Mouse (Mus musculus): Measurements from ENCODE around the gene Klf3. TPM values are rescaled to one million over a fixed set of nuclear protein-coding genes. Genes with fewer than 3 reads are reported as not detected.
"Not testable (repeated sequence)": the region's sequence is repeated elsewhere in the genome, so short reads cannot be mapped to it uniquely, and the experiment has no call there.

Klf3 gene
- polyA plus RNA-seq, 1 experiment from 2014 or later: 63.7 TPM

GRCm38 (mm10) chr5:64876086-64876830, 73.1 kb downstream of the Klf3 start:
- Histone ChIP-seq H3K9ac (ENCODE audit: low read length) (no peak overlapping the region), H3K4me2 (ENCODE audit: low read depth, low read length) (no peak overlapping the region), H3K27ac (ENCODE audit: low read length) (peak overlapping the region; percentile 49), H3K36me3 (ENCODE audit: control insufficient read depth, insufficient read depth, low read length) (no peaks in the 10 kb centered on the region), H3K27me3 (ENCODE audit: control insufficient read depth, insufficient read depth, low read length) (no peaks in the 10 kb centered on the region), H3K9me3 (replicated peaks; ENCODE audit: control insufficient read depth, low read length) (peaks cover 9% of the 10 kb centered on the region; the same call in 1 of the 2 replicates), H3K4me1 (ENCODE audit: control insufficient read depth, insufficient read depth, low read length) (peaks cover 29% of the 10 kb centered on the region), H3K4me3 (replicated peaks; ENCODE audit: low read length) (no peak overlapping the region)
- ATAC-seq (ENCODE audit: insufficient read depth, low FRiP score): peak; percentile 40; the same call in 1 of the 2 replicates
- 62% methylated on average over 12 of the region's 12 CpGs for WGBS

- ATAC-seq (ENCODE audit: insufficient read depth, low FRiP score): no peak
- Histone ChIP-seq H3K27ac (ENCODE audit: low read length) (peak overlapping the region; percentile 49), H3K36me3 (ENCODE audit: control insufficient read depth, insufficient read depth, low read length) (no peaks in the 10 kb centered on the region), H3K9ac (ENCODE audit: low read length) (no peak overlapping the region), H3K4me3 (replicated peaks; ENCODE audit: low read length) (no peak overlapping the region), H3K4me2 (ENCODE audit: low read depth, low read length) (no peak overlapping the region), H3K4me1 (ENCODE audit: control insufficient read depth, insufficient read depth, low read length) (peaks cover 29% of the 10 kb centered on the region), H3K9me3 (replicated peaks; ENCODE audit: control insufficient read depth, low read length) (peaks cover 9% of the 10 kb centered on the region; the same call in 1 of the 2 replicates), H3K27me3 (ENCODE audit: control insufficient read depth, insufficient read depth, low read length) (no peaks in the 10 kb centered on the region)
- 41% methylated on average over 15 of the region's 15 CpGs for WGBS
Measured at GRCm38 (mm10) chr5:64877235-64878026, 74.2 kb downstream of the Klf3 start.

- H3K27me3 ChIP-seq (ENCODE audit: control insufficient read depth, insufficient read depth, low read length): no peaks in the 10 kb centered on the region
- H3K4me2 ChIP-seq (ENCODE audit: low read depth, low read length): no peak overlapping the region
- H3K9me3 ChIP-seq (replicated peaks; ENCODE audit: control insufficient read depth, low read length): peaks cover 9% of the 10 kb centered on the region; the same call in 1 of the 2 replicates
- WGBS: 19% methylated on average over 4 of the region's 4 CpGs
- H3K36me3 ChIP-seq (ENCODE audit: control insufficient read depth, insufficient read depth, low read length): no peaks in the 10 kb centered on the region
- peaks cover 29% of the 10 kb centered on the region for H3K4me1 ChIP-seq (ENCODE audit: control insufficient read depth, insufficient read depth, low read length)
- ATAC-seq (ENCODE audit: insufficient read depth, low FRiP score): peak; percentile 86
- H3K27ac ChIP-seq (ENCODE audit: low read length): peak overlapping the region; percentile 49
- no peak overlapping the region for H3K4me3 ChIP-seq (replicated peaks; ENCODE audit: low read length)
- H3K9ac ChIP-seq (ENCODE audit: low read length): no peak overlapping the region
Measured at GRCm38 (mm10) chr5:64878027-64878425, 74.8 kb downstream of the Klf3 start.

DNA sequence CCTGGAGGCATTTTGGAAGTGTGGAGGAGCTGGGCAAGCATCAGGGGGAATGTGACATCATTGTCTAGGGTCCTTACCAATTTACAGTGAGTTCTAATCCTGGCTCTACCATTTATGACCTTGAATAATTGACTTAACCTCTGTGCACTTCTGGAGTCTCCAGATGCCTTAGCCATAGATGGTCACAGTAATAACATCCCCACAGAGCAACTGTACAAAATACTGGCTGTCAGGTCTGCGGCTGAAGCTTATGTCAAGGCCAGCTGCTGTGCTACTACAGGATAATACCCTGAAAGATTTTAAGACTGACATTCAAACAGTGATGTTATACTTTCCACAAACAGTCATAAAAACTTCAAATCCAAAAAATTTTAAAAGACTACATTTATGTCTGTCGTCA, 75.3 kb downstream of the Klf3 start:
- WGBS: 54% methylated on average over 2 of the region's 2 CpGs
- ATAC-seq (ENCODE audit: insufficient read depth, low FRiP score): peak; percentile 4; the same call in 1 of the 2 replicates

GRCm38 (mm10) chr5:64879241-64879640, 76.1 kb downstream of the Klf3 start:
- Histone ChIP-seq H3K4me1 (ENCODE audit: control insufficient read depth, insufficient read depth, low read length) (peaks cover 36% of the 10 kb centered on the region), H3K9me3 (replicated peaks; ENCODE audit: control insufficient read depth, low read length) (peaks cover 5% of the 10 kb centered on the region; the same call in 1 of the 2 replicates), H3K4me2 (ENCODE audit: low read depth, low read length) (no peak overlapping the region), H3K27ac (ENCODE audit: low read length) (peak overlapping the region; percentile 41; the same call in 1 of the 2 replicates), H3K36me3 (ENCODE audit: control insufficient read depth, insufficient read depth, low read length) (no peaks in the 10 kb centered on the region), H3K4me3 (replicated peaks; ENCODE audit: low read length) (no peak overlapping the region), H3K27me3 (ENCODE audit: control insufficient read depth, insufficient read depth, low read length) (no peaks in the 10 kb centered on the region), H3K9ac (ENCODE audit: low read length) (no peak overlapping the region)
- WGBS: 57% methylated on average over 3 of the region's 3 CpGs
- no peak for ATAC-seq (ENCODE audit: insufficient read depth, low FRiP score)

More for the DNA sequence above, 75.3 kb downstream of the Klf3 start:
- no peak overlapping the region for H3K4me2 ChIP-seq (ENCODE audit: low read depth, low read length)
- H3K9ac ChIP-seq (ENCODE audit: low read length): no peak overlapping the region
- no peaks in the 10 kb centered on the region for H3K27me3 ChIP-seq (ENCODE audit: control insufficient read depth, insufficient read depth, low read length)
- H3K27ac ChIP-seq (ENCODE audit: low read length): peak overlapping the region; percentile 49
- no peaks in the 10 kb centered on the region for H3K36me3 ChIP-seq (ENCODE audit: control insufficient read depth, insufficient read depth, low read length)
- H3K4me1 ChIP-seq (ENCODE audit: control insufficient read depth, insufficient read depth, low read length): peaks cover 29% of the 10 kb centered on the region
- H3K9me3 ChIP-seq (replicated peaks; ENCODE audit: control insufficient read depth, low read length): peaks cover 9% of the 10 kb centered on the region; the same call in 1 of the 2 replicates
- H3K4me3 ChIP-seq (replicated peaks; ENCODE audit: low read length): no peak overlapping the region

GRCm38 (mm10) chr5:64881559-64881958, 78.4 kb downstream of the Klf3 start:
- H3K36me3 ChIP-seq (ENCODE audit: control insufficient read depth, insufficient read depth, low read length); H3K27me3 ChIP-seq (ENCODE audit: control insufficient read depth, insufficient read depth, low read length); H3K4me2 ChIP-seq (ENCODE audit: low read depth, low read length); H3K27ac ChIP-seq (ENCODE audit: low read length); ATAC-seq (ENCODE audit: insufficient read depth, low FRiP score); H3K9ac ChIP-seq (ENCODE audit: low read length); H3K9me3 ChIP-seq (replicated peaks; ENCODE audit: control insufficient read depth, low read length); H3K4me3 ChIP-seq (replicated peaks; ENCODE audit: low read length): not testable (repeated sequence)
- H3K4me1 ChIP-seq (ENCODE audit: control insufficient read depth, insufficient read depth, low read length): peaks cover 29% of the 10 kb centered on the region
- 95% methylated on average over 7 of the region's 10 CpGs for WGBS

- not testable (repeated sequence) for H3K4me2 ChIP-seq (ENCODE audit: low read depth, low read length); H3K27me3 ChIP-seq (ENCODE audit: control insufficient read depth, insufficient read depth, low read length); ATAC-seq (ENCODE audit: insufficient read depth, low FRiP score); H3K4me3 ChIP-seq (replicated peaks; ENCODE audit: low read length); H3K27ac ChIP-seq (ENCODE audit: low read length); H3K9ac ChIP-seq (ENCODE audit: low read length); H3K9me3 ChIP-seq (replicated peaks; ENCODE audit: control insufficient read depth, low read length); H3K36me3 ChIP-seq (ENCODE audit: control insufficient read depth, insufficient read depth, low read length)
- peaks cover 28% of the 10 kb centered on the region for H3K4me1 ChIP-seq (ENCODE audit: control insufficient read depth, insufficient read depth, low read length)
- WGBS: 81% methylated on average over 8 of the region's 11 CpGs
Measured at GRCm38 (mm10) chr5:64881976-64882375, 78.8 kb downstream of the Klf3 start.
